Mouse (Mus musculus): ENCODE results near the gene Duxf3. TPM values are rescaled to one million over a fixed set of nuclear protein-coding genes. Genes with fewer than 3 reads are reported as not detected.
"Not testable (repeated sequence)": the region's sequence is repeated elsewhere in the genome, so short reads cannot be mapped to it uniquely, and the experiment has no call there.

The Duxf3 gene
- total RNA-seq, 2 experiments from 2014 or later: not detected

- peak; percentile 89 to 95 for DNase-seq (ENCODE audit: low spot score in 2 of 2)
These were observed 8.3 kb downstream of the Duxf3 start for GRCm38 (mm10) chr10:58223972-58224805.

- not testable (repeated sequence) for DNase-seq (ENCODE audit: low spot score in 2 of 2)
These were observed 9.3 kb downstream of the Duxf3 start for GRCm38 (mm10) chr10:58223161-58223560.

- not testable (repeated sequence) for DNase-seq (ENCODE audit: low spot score in 2 of 2)
These were observed 10.9 kb downstream of the Duxf3 start for GRCm38 (mm10) chr10:58221571-58221970.

DNA sequence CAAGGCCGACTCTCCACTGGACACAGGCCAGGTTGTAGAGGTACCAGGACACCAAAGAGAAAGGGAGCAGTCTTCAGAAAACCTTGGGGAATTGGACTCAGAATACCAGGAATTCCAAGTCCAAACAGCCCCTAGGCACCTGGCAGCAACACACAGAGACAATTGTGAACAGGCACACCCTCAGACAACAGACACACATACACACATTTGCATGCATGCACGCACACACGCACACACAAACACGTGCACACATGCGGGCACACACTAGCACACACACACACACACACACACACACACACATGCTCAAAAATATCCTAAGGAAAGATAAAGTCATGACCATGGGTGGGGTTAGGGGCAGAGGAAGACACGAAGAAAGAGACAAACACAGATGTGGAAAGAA is 11.7 kb downstream of the Duxf3 start:
- no peak for DNase-seq (ENCODE audit: low spot score in 2 of 2)

DNA sequence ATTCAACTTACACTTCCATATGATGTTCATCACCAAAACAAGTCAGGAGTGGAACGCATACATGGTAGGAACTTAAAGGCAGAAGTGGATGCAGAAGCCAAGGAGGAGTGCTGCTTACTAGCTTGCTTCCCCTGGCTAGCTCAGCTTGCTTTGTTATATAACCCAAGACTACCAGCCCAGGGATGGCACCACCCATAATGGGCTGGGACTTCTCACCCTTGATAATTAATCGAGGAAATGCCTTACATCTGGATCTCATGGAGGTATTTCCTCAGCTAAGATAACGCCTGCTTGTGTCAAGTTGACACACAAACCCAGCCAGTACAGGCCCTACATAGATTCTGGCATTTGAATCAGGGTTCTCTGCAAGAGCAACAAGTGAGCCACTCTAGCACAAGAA is 15.1 kb downstream of the Duxf3 start:
- no peak for DNase-seq (ENCODE audit: low spot score in 2 of 2)

- DNase-seq (ENCODE audit: low spot score in 2 of 2): no peak
These were observed 17.1 kb downstream of the Duxf3 start for GRCm38 (mm10) chr10:58215353-58215752.

DNA sequence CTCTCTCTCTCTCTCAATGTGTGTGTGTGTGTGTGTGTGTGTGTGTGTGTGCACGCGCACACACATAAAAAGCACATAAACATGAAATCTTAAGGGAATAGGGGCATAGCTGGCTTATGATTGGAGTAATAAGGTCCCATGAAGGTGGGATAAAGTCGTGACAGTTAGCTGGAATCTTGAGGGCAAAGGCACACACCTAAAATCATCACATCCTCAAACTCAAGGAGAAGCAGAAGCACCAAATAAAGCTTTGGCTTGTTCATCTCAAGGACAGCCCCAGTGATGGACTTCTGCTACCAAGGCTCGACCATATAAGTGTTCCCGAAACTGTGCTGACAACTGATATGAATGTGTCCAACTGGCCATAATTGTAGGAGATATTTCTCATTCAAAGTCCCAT is 17.5 kb downstream of the Duxf3 start:
- DNase-seq (ENCODE audit: low spot score in 2 of 2): no peak

DNA sequence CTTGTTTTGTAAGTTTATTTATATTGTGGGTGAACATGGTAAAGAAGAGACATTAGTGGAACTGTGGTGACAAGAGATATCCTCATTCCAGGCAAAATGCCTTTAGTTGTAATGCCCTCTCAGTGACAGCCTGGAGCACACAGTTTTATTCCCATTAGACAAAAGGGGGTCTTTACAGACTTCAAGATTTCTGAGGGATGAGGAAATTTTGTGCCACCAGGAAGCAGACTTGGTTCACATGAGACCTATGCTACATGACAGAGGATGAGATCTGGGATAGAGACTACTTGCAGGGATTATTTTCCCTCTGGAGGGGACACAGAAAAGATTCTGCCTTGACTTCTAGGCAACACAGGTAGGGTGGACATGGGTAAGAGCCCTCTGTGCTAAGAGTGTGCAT is 18.0 kb downstream of the Duxf3 start:
- DNase-seq (ENCODE audit: low spot score in 2 of 2): no peak

- DNase-seq (ENCODE audit: low spot score in 2 of 2): no peak
These were observed 20.2 kb downstream of the Duxf3 start for GRCm38 (mm10) chr10:58212230-58212629.

GRCm38 (mm10) chr10:58211213-58211612 is 21.3 kb downstream of the Duxf3 start:
- no peak for DNase-seq (ENCODE audit: low spot score in 2 of 2)

DNA sequence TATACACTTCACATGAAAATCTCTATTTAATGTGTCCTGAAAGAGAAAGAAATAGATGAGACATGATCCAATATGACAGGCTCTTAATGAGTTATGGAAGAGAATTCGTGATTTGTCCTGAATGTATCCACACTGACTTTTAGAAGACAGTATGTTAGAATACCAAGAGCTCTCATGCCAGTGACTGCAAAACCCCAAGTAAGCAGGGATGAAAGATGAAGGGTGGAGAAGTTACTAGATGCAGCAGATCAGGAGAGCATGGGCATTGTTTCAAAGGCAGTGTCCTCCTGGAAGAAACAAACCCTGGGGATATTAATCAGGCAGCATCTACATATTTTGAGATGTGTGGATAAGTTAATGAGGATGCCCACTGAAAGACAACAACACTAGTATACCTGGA is 22.0 kb downstream of the Duxf3 start:
- no peak for DNase-seq (ENCODE audit: low spot score in 2 of 2)

GRCm38 (mm10) chr10:58209710-58210467 is 22.6 kb downstream of the Duxf3 start:
- DNase-seq (ENCODE audit: low spot score in 2 of 2): no peak

DNA sequence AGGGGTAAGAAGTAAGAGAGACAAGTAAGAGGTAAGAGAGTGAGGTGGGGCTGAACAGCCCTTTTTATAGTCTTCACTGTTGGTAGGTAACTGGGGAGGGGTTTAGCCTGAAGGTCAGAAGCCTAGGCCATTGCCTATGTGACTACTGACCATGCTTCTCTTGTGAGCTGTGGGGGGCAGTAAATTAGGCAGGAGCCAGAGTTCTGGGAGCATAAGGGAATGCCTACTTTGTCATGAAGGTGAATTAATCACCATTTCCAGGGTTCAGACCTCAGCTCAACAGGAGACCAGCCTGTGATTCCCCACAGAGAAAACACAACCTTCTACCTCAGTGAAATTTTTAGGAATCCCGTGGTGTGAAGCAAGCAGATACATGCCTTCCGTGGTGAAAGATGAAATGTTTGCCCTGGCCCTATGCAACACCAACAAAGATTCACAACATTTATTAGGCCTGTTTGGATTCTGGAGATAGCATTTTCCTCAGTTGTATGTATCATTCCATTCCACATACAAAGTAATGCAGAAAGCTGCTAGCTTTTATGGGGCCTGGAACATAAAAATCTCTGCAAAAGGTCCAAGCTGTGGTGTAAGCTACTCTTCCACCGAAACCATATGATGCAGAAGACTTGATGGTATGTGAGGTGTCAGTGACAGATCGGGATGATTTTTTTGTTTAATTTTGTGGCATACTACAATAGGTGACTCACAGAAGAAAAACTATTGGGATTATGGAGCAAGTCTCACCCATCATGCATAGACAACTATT is 25.7 kb downstream of the Duxf3 start:
- no peak for DNase-seq (ENCODE audit: low spot score in 2 of 2)

GRCm38 (mm10) chr10:58205986-58206385 is 26.5 kb downstream of the Duxf3 start:
- DNase-seq (ENCODE audit: low spot score in 2 of 2): no peak

Other genes starting within 250 kb of the Duxf3 start
- not detected for gene AW822073, start 7.7 kb downstream of the Duxf3 start, total RNA-seq (2021)
- gene Gm4981, start 4.0 kb upstream of the Duxf3 start, total RNA-seq (2021): not detected
- 10 to 100 TPM; 51.6 to 56.6 TPM for gene Gcc2, start 22.8 kb upstream of the Duxf3 start, total RNA-seq (2021)
- gene Lims1, start 90.8 kb upstream of the Duxf3 start, total RNA-seq (2021): 10 to 100 TPM; 78.3 to 80.1 TPM
- 10 to 100 TPM; 69.2 to 80.6 TPM for gene Ranbp2, start 214.2 kb upstream of the Duxf3 start, total RNA-seq (2021)